Mouse (Mus musculus): ENCODE measurements around the gene Bloc1s5. TPM values are rescaled to one million over a fixed set of nuclear protein-coding genes. Genes with fewer than 3 reads are reported as not detected.

Bloc1s5 gene
- total RNA-seq, 2 experiments from 2014 or later: 9.0 to 11.8 TPM

DNA sequence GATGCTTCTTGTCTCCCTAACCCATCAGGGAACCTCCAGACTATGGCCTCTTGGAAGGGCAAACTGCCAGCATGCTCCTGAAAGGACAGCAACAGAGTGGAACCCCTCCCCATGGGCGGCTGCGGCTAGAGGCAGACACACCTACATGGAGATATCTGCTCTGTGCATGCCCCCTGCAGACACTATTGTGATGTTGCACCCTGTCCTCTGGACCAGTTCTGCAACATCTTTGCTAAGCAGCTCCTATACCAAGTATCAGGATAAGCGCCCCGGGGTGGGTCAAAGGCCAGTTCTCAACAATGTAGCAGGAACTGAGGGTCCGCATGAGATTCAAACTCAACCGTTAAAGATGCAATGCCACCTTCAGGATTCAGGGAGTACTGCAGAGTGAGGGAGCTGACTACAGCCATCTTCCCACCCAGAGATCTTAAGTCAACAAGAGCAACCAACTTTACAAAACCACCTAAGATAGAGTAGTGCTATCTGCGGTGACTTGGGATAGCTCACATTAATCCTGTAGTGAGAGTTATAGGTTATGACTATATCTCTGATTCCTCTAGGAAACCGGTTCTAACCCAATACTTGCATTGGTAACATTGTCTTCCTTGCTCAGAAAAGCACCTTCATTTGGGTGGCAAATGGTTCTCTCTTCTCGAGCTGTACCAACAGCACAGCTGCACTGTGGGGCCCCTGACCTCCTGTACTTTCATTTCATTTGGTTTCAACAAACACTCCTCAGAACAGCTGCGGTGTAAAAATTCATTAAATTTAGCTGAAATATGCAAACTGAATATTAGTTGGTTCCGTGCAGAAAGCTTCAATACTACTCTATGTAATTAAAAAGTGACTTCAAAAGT, 54.1 kb downstream of the Bloc1s5 start:
- peak; percentile 14 to 29 for DNase-seq (ENCODE audit: low spot score in 2 of 2)
- no peak overlapping the region for H3K27ac ChIP-seq
- peak; percentile 87 for TF ChIP-seq CTCF (conservative IDR thresholded peaks at IDR 0.05)
- no peak overlapping the region for H3K4me3 ChIP-seq

- Histone ChIP-seq H3K27ac (no peak overlapping the region), H3K4me3 (no peak overlapping the region)
- no peak for TF ChIP-seq CTCF (conservative IDR thresholded peaks at IDR 0.05)
- DNase-seq (ENCODE audit: low spot score in 2 of 2): no peak
Observed at GRCm38 (mm10) chr13:38579971-38580600, 54.8 kb downstream of the Bloc1s5 start.

DNA sequence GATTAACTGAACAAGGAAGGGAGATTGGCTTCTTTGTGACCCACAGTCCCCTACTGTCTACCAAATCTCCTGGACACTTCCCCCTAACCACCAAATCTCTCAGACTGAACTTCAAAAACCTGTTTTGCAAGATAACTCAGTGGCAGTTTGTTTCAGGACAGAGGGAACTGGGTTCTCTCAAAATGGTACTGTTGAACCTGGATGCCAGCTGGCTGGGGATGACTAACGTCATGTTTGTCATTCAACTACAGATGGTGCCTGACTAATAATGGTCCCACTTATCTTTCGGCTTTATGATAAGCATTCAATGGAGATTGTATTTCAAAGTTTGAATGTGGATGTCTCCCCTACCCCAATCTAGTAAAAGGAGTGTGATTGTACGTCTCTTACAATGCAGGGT, 60.2 kb downstream of the Bloc1s5 start:
- no peak overlapping the region for H3K27ac ChIP-seq
- H3K4me3 ChIP-seq: no peak overlapping the region
- no peak for TF ChIP-seq CTCF (conservative IDR thresholded peaks at IDR 0.05)
- DNase-seq (ENCODE audit: low spot score in 2 of 2): peak; percentile 55 to 62

DNA sequence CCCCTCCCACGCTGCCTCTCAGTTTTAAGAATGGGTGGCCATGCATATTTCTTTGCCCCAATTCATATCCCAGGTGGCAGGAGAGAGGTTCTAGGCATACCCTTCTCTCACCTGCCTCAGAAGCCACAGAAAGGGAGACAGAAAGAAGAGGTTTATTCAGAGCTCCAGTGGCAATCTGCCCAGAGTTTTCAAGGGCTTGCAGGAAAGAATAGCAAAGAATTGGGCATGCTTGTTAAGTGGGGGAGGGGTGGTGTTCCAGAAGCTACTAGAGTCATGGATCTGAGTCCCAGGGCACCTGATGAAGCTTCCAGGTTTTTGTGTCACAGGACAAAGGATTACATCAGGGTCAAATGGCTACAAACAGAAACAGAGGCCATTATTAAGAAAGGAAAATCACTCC, 61.6 kb downstream of the Bloc1s5 start:
- H3K27ac ChIP-seq: no peak overlapping the region
- DNase-seq (ENCODE audit: low spot score in 2 of 2): no peak
- no peak for TF ChIP-seq CTCF (conservative IDR thresholded peaks at IDR 0.05)
- no peak overlapping the region for H3K4me3 ChIP-seq

- no peak overlapping the region for H3K27ac ChIP-seq
- TF ChIP-seq CTCF (conservative IDR thresholded peaks at IDR 0.05): no peak
- H3K4me3 ChIP-seq: no peak overlapping the region
- no peak for DNase-seq (ENCODE audit: low spot score in 2 of 2)
Observed at GRCm38 (mm10) chr13:38565245-38565644, 69.7 kb downstream of the Bloc1s5 start.

DNA sequence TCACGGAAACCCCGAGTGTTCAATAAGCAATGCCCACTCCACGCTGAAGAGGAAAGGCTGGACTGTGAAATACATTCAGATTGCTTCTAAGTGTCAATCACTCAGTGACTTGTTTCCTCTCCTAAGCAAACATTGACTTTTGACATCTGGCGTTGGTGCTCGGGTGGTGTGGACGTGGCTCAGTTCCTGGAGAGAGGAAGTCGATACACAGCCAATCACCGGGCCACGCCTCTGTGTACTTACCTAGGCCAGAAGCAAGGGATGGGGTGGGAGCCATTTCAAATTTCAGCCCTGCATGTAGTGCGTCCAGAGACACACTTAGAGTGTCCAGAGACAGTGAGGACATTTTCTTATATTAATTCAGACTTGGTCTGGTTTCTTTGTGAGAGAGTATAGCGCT, 80.3 kb downstream of the Bloc1s5 start:
- no peak for DNase-seq (ENCODE audit: low spot score in 2 of 2)
- no peak overlapping the region for H3K27ac ChIP-seq
- TF ChIP-seq CTCF (conservative IDR thresholded peaks at IDR 0.05): no peak
- no peak overlapping the region for H3K4me3 ChIP-seq

DNA sequence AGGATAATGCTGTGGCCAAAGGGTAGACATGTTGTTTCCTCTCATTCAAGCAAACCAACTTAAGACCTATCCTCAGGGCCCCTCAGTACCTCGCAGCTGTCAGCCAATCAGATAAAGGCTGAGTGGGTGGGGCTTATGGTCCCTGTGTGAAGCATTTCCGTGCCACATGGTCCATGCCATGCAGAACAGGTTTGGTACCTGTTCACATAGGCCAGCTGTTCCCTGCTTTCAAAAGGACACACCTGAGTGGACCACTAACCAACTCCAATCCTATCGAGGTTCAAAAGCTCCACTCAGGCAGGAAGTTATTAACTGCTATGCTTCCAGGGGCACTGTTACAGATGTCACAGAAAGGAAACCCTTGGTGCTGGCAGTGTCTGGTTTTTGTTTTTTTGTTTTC, 80.7 kb downstream of the Bloc1s5 start:
- DNase-seq (ENCODE audit: low spot score in 2 of 2): no peak
- Histone ChIP-seq H3K4me3 (no peak overlapping the region), H3K27ac (no peak overlapping the region)
- no peak for TF ChIP-seq CTCF (conservative IDR thresholded peaks at IDR 0.05)

GRCm38 (mm10) chr13:38548681-38549080, 86.2 kb downstream of the Bloc1s5 start:
- Histone ChIP-seq H3K27ac (no peak overlapping the region), H3K4me3 (no peak overlapping the region)
- peak; percentile 31; the same call in 1 of the 2 replicates for TF ChIP-seq CTCF (conservative IDR thresholded peaks at IDR 0.05)
- no peak for DNase-seq (ENCODE audit: low spot score in 2 of 2)

DNA sequence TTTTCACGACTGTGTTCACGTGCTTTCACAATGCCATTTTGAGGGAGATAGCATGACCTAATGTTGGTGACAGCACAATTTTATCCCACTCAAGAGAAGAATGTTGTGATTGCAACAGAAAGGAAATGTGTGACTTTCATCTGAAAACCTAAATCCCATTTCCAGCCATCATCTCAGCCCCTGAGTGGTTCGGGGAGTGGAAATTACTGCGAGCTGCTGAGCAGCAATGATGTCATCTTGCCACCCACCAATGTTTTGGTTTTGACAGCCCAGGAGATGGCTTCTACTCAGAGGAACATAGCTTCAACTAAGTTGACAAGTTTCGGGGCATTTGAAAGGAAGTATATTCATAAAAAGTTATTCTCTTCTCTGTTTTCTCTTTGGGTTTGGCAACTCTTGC, 87.2 kb downstream of the Bloc1s5 start:
- no peak for DNase-seq (ENCODE audit: low spot score in 2 of 2)
- no peak for TF ChIP-seq CTCF (conservative IDR thresholded peaks at IDR 0.05)
- no peak overlapping the region for H3K4me3 ChIP-seq
- no peak overlapping the region for H3K27ac ChIP-seq

- Histone ChIP-seq H3K4me3 (no peak overlapping the region), H3K27ac (no peak overlapping the region)
- TF ChIP-seq CTCF (conservative IDR thresholded peaks at IDR 0.05): no peak
- no peak for DNase-seq (ENCODE audit: low spot score in 2 of 2)
Observed at GRCm38 (mm10) chr13:38546754-38547153, 88.2 kb downstream of the Bloc1s5 start.

DNA sequence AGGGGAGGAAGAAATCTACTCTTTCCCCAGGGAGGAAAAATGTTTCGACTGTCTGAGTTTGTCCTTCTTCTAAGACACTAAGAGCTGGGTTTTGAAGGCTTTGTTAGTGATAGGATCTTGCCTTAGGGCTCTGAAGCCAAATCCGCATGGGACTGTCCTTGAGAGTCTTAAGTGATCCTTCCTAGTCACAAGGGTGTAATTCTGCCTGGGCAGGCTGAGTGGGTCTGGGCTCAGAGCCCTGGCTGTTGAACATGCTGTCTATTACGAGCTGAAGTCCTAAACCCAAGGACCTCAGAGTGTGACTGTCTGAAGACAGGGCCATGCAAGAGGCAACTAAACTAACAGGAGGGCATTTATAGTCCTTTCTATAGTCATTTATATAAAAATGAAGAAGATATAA, 89.4 kb downstream of the Bloc1s5 start:
- TF ChIP-seq CTCF (conservative IDR thresholded peaks at IDR 0.05): no peak
- no peak overlapping the region for H3K4me3 ChIP-seq
- H3K27ac ChIP-seq: no peak overlapping the region
- DNase-seq (ENCODE audit: low spot score in 2 of 2): no peak

- TF ChIP-seq CTCF (conservative IDR thresholded peaks at IDR 0.05): no peak
- no peak for DNase-seq (ENCODE audit: low spot score in 2 of 2)
- Histone ChIP-seq H3K27ac (no peak overlapping the region), H3K4me3 (no peak overlapping the region)
Observed at GRCm38 (mm10) chr13:38544769-38545445, 90.0 kb downstream of the Bloc1s5 start.

DNA sequence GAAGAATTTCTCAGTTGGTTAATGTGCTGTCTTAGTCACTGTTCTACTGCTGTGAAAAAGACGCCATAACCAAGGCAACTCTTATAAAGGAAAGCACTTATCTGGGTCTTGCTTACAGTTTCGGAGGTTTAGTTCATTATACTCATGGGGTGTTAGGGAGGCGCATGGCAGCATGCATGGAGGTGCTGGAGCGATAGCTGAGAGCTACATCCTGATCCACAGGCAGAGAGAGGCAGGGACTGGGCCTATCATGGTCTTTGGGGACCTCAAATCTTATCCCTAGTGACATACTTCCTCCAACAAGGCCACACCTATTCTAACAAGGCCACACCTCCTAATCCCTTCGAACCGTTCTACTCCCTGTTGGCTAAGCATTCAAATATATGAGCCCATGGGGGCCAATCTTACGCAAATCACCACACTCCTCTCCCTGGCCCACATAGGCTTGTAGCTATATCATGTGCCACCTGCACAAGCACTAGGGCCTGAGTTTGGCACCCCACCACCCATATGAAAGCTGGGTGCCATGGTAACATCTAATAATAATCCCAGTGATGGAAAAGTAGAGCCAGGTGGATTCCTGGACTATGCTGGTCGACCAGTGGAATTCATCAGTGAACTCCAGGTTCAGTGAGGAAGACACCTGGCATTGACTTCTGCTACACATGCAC, 91.3 kb downstream of the Bloc1s5 start:
- Histone ChIP-seq H3K4me3 (no peak overlapping the region), H3K27ac (no peak overlapping the region)
- DNase-seq (ENCODE audit: low spot score in 2 of 2): no peak
- no peak for TF ChIP-seq CTCF (conservative IDR thresholded peaks at IDR 0.05)

Other genes starting within 250 kb of the Bloc1s5 start
- gene Txndc5, start 106.3 kb downstream of the Bloc1s5 start, total RNA-seq (2021): 10 to 100 TPM; 44.6 to 47.5 TPM
- 10 to 100 TPM; 30.0 to 30.6 TPM for gene Eef1e1, start 23.9 kb upstream of the Bloc1s5 start, total RNA-seq (2021)